ENCODE assay signal across 16 mouse cellular contexts in genomic region chr10:41731932-41732331, GRCm38 (mm10). TPM values are rescaled to one million over a fixed set of nuclear protein-coding genes. Genes with fewer than 3 reads are reported as not detected.
"Had no signal": no experiment of that assay in that cellular context is flagged by ENCODE, and none has a peak within 500 bp of the region (broad histone marks: within the 10 kb centered on the region; RNA-seq: fewer than 3 reads in every experiment).

No protein-coding gene starts in this region.

- H3K27me3 ChIP-seq: liver, embryonic 13.5 days had no signal

- H3K4me1 ChIP-seq: liver, embryonic 13.5 days had no signal

- H3K4me2 ChIP-seq: liver, embryonic 13.5 days; midbrain, embryonic 11.5 days had no signal

- H3K9ac ChIP-seq: liver, embryonic 13.5 days had no signal

- DNase-seq: kidney, postnatal 10 days; kidney, postnatal 36 days; layer of hippocampus, postnatal 36 days; liver, embryonic 13.5 days; lung, adult 2 months; lung, postnatal 14 days; lung, postnatal 4 days; midbrain, embryonic 14.5 days; right cerebral cortex, adult 18-20 months; right cerebral cortex, postnatal 14 days; right cerebral cortex, postnatal 4 days; spleen, adult 18-20 months; thymus, postnatal 25 days had no signal

- H3K4me3 ChIP-seq: left cerebral cortex, adult 2 months; liver, embryonic 13.5 days had no signal

- H3K27ac ChIP-seq: left cerebral cortex, adult 2 months; liver, embryonic 13.5 days had no signal

RNA-seq across cellular contexts. Expression of gene Ccdc162, which starts 15.5 kb away (rescaled TPM):
- total RNA-seq: megakaryocyte-erythroid progenitor cell, adult 5-6 weeks had no signal
